Comparison of ENCODE assay signal across 8 mouse cellular contexts in genomic region chr19:47168793-47169412, GRCm38 (mm10). TPM values are rescaled to one million over a fixed set of nuclear protein-coding genes. Genes with fewer than 3 reads are reported as not detected.
DNase-seq lines count a peak whose midpoint lies in the region; ATAC-seq and TF ChIP-seq lines count a peak whose summit lies in the region.

No protein-coding gene starts in this region.

- TF ChIP-seq CTCF in intestine, postnatal 0 days (IDR thresholded peaks at IDR 0.05; ENCODE audit: low read depth), result peak; percentile 87

- H3K9ac ChIP-seq in embryonic facial prominence, embryonic 11.5 days (replicated peaks; ENCODE audit: low read length), result 0 out of 2 replicates have a peak overlapping the region, but pooled peaks have one; percentile 4
- H3K9ac ChIP-seq in intestine, postnatal 0 days (ENCODE audit: low read depth, low read length), result no peak overlapping the region

- H3K27me3 ChIP-seq in embryonic facial prominence, embryonic 11.5 days (ENCODE audit: control insufficient read depth, insufficient read depth, low read length), result no peaks in the 10 kb centered on the region
- no peaks in the 10 kb centered on the region; the same call in 1 of the 2 replicates for H3K27me3 ChIP-seq in intestine, postnatal 0 days (replicated peaks; ENCODE audit: control insufficient read depth, insufficient read depth, low read length)
- no peaks in the 10 kb centered on the region for H3K27me3 ChIP-seq in midbrain, embryonic 10.5 days (ENCODE audit: low read depth, poor library complexity, severe bottlenecking)

- H3K27ac ChIP-seq in embryonic facial prominence, embryonic 11.5 days (replicated peaks; ENCODE audit: low read depth, low read length), result no peak overlapping the region
- no peak overlapping the region for H3K27ac ChIP-seq in intestine, postnatal 0 days (ENCODE audit: low read depth, low read length)
- H3K27ac ChIP-seq in midbrain, embryonic 10.5 days (replicated peaks), result no peak overlapping the region

- no peaks in the 10 kb centered on the region for H3K36me3 ChIP-seq in embryonic facial prominence, embryonic 11.5 days (replicated peaks; ENCODE audit: control insufficient read depth, insufficient read depth, low read depth, low read length)
- H3K36me3 ChIP-seq in intestine, postnatal 0 days (ENCODE audit: control insufficient read depth, insufficient read depth), result no peaks in the 10 kb centered on the region
- H3K36me3 ChIP-seq in midbrain, embryonic 10.5 days, result no peaks in the 10 kb centered on the region

- peak overlapping the region; percentile 36 for H3K4me2 ChIP-seq in embryonic facial prominence, embryonic 11.5 days (ENCODE audit: low read depth, low read length)
- peak overlapping the region; percentile 63 for H3K4me2 ChIP-seq in intestine, postnatal 0 days (replicated peaks; ENCODE audit: low read depth)

- WGBS in embryonic facial prominence, embryonic 11.5 days, result 25% methylated on average over 11 of the region's 11 CpGs
- WGBS in intestine, postnatal 0 days, result 26% methylated on average over 11 of the region's 11 CpGs
- 28% methylated on average over 11 of the region's 11 CpGs for WGBS in midbrain, embryonic 10.5 days

- DNase-seq in 3134 (ENCODE audit: extremely low read depth, insufficient read length, low spot score), result peak; percentile 58
- DNase-seq in adrenal gland, postnatal 25 days, result peak; percentile 87
- peak; percentile 92 for DNase-seq in embryonic facial prominence, embryonic 11.5 days (ENCODE audit: low spot score)
- DNase-seq in heart, adult 11 months, result peak; percentile 96
- peak; percentile 88 for DNase-seq in left cerebral cortex, postnatal 4 days
- peak; percentile 85 for DNase-seq in midbrain, embryonic 10.5 days (ENCODE audit: low spot score)
- peak; percentile 54 for DNase-seq in skeletal muscle tissue, adult 2 months (ENCODE audit: low read depth, low spot score)

- intact Hi-C loops in left cerebral cortex, postnatal 4 days (cut with DNase I), result loop anchor here (5.0 kb wide), 1 partner anchor 47 kb away; no protein-coding TSS in a partner anchor

- no peak overlapping the region for H3K4me3 ChIP-seq in embryonic facial prominence, embryonic 11.5 days (ENCODE audit: low read depth, low read length)
- peak overlapping the region; percentile 26; the same call in 1 of the 2 replicates for H3K4me3 ChIP-seq in intestine, postnatal 0 days (ENCODE audit: low read depth, low read length)
- H3K4me3 ChIP-seq in midbrain, embryonic 10.5 days, result no peak overlapping the region

- no peaks in the 10 kb centered on the region for H3K9me3 ChIP-seq in embryonic facial prominence, embryonic 11.5 days (replicated peaks; ENCODE audit: control insufficient read depth, low read length)
- H3K9me3 ChIP-seq in intestine, postnatal 0 days (ENCODE audit: control insufficient read depth), result no peaks in the 10 kb centered on the region
- H3K9me3 ChIP-seq in midbrain, embryonic 10.5 days (replicated peaks), result 0 out of 2 replicates have a peak, but pooled peaks cover 3% of the 10 kb centered on the region

- ATAC-seq in embryonic facial prominence, embryonic 11.5 days (replicated peaks; ENCODE audit: insufficient number of reproducible peaks, low FRiP score, low TSS enrichment, low read depth), result 0 out of 2 replicates have a peak, but pooled peaks have one; percentile 30
- ATAC-seq in intestine, postnatal 0 days, result no peak; the same call in 1 of the 2 replicates

- H3K4me1 ChIP-seq in embryonic facial prominence, embryonic 11.5 days (ENCODE audit: control insufficient read depth, insufficient read depth, low read length), result no peaks in the 10 kb centered on the region
- H3K4me1 ChIP-seq in intestine, postnatal 0 days (replicated peaks; ENCODE audit: control insufficient read depth, insufficient read depth, low read length), result no peaks in the 10 kb centered on the region
- peaks cover 27% of the 10 kb centered on the region for H3K4me1 ChIP-seq in midbrain, embryonic 10.5 days

RNA-seq across cellular contexts. Expression of gene Neurl1a, which starts 9.7 kb away (rescaled TPM):
- 13.0 and 13.9 TPM in 2 replicates for total RNA-seq in adrenal gland, postnatal 25 days (2021)
- 2.9 and 3.2 TPM in 2 replicates for polyA plus RNA-seq in embryonic facial prominence, embryonic 11.5 days (2014; fragmentation: Nextera tagmentation; extraction: Ambion mirVana)
- 2.4 and 2.6 TPM in 2 replicates for polyA plus RNA-seq in intestine, postnatal 0 days (2015; fragmentation: Nextera tagmentation; extraction: Ambion mirVana)
- 10 to 100 TPM; 42.6 to 54.8 TPM for total RNA-seq in left cerebral cortex, postnatal 4 days (2021)
- 4.4 and 5.0 TPM in 2 replicates for polyA plus RNA-seq in midbrain, embryonic 10.5 days (2016; fragmentation: Nextera tagmentation; extraction: Ambion mirVana)

RNA-seq across cellular contexts. Expression of gene Calhm3, which starts 11.3 kb away (rescaled TPM):
- not detected in 2 replicates for total RNA-seq in adrenal gland, postnatal 25 days (2021)
- polyA plus RNA-seq in embryonic facial prominence, embryonic 11.5 days (2014; fragmentation: Nextera tagmentation; extraction: Ambion mirVana), result not detected in 2 replicates
- 0.43 and 0.95 TPM in 2 replicates for polyA plus RNA-seq in intestine, postnatal 0 days (2015; fragmentation: Nextera tagmentation; extraction: Ambion mirVana)
- total RNA-seq in left cerebral cortex, postnatal 4 days (2021), result not detected
- not detected in 2 replicates for polyA plus RNA-seq in midbrain, embryonic 10.5 days (2016; fragmentation: Nextera tagmentation; extraction: Ambion mirVana)

RNA-seq across cellular contexts. Expression of gene Calhm1, which starts 24.8 kb away (rescaled TPM):
- total RNA-seq in adrenal gland, postnatal 25 days (2021), result not detected in 2 replicates
- polyA plus RNA-seq in embryonic facial prominence, embryonic 11.5 days (2014; fragmentation: Nextera tagmentation; extraction: Ambion mirVana), result not detected in 2 replicates
- not detected in 2 replicates for polyA plus RNA-seq in intestine, postnatal 0 days (2015; fragmentation: Nextera tagmentation; extraction: Ambion mirVana)
- total RNA-seq in left cerebral cortex, postnatal 4 days (2021), result not detected
- polyA plus RNA-seq in midbrain, embryonic 10.5 days (2016; fragmentation: Nextera tagmentation; extraction: Ambion mirVana), result not detected in 2 replicates

RNA-seq across cellular contexts. Expression of gene Calhm2, which starts 30.8 kb away (rescaled TPM):
- 5.5 TPM in 2 replicates for total RNA-seq in adrenal gland, postnatal 25 days (2021)
- 1.3 and 1.7 TPM in 2 replicates for polyA plus RNA-seq in embryonic facial prominence, embryonic 11.5 days (2014; fragmentation: Nextera tagmentation; extraction: Ambion mirVana)
- 2.6 and 3.0 TPM in 2 replicates for polyA plus RNA-seq in intestine, postnatal 0 days (2015; fragmentation: Nextera tagmentation; extraction: Ambion mirVana)
- total RNA-seq in left cerebral cortex, postnatal 4 days (2021), result 1 to 10 TPM; 1.2 to 2.2 TPM
- 1.7 and 1.8 TPM in 2 replicates for polyA plus RNA-seq in midbrain, embryonic 10.5 days (2016; fragmentation: Nextera tagmentation; extraction: Ambion mirVana)
